Mouse (Mus musculus): ENCODE results near the gene Pou2f1.

DNA sequence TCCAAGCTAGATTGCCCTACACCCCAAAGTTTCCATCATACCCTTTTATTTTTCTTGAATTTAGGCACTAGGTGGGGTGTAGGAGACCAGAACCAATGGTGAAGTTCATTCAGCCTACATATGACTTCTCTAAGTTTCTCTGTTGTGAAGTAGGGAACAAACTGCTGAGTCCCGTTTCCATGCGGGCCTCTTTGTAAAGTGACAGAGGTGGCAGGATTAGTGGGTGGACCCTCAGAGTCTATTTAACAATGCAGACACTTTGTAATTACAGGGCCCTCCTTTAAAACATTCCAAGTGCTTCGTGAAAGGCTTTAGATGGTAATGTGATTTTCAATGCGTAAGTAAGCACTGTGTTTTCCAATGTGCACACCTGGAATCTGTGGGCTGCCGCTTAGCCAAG lies 32.6 kb upstream of the Pou2f1 start:
- no peak for TF ChIP-seq POLR2A (IDR thresholded peaks at IDR 0.05; ENCODE audit: borderline replicate concordance, insufficient read depth, low read length)
- TF ChIP-seq CTCF (IDR thresholded peaks at IDR 0.05; ENCODE audit: borderline replicate concordance, insufficient read depth, low read depth, low read length): no peak

Data from cerebellum, adult 2 months (tissue).